Mouse (Mus musculus) liver, adult 2 months (tissue): ENCODE measurements around the gene Kmt2d.

ENCODE experiments used
- CTCF ChIP-seq: fragments of 200-500 bp; IDR thresholded peaks from 2 replicates; pipeline ENCODE4 v1.5.1; 2011; ENCODE audit warnings: low read depth, low read length, control low read depth
- POLR2A ChIP-seq: fragments of 200-500 bp; IDR thresholded peaks from 2 replicates; pipeline ENCODE4 v1.6.1; 2011; ENCODE audit warnings: low read length, control low read depth; ENCODE audit not compliant: insufficient read depth; ENCODE audit errors: extremely low read depth

GRCm38 (mm10) chr15:98849165-98849564, 21.8 kb downstream of the Kmt2d start:
- TF ChIP-seq CTCF (no peak), POLR2A (no peak)
